Mouse (Mus musculus) naive thymus-derived CD4-positive, alpha-beta T cell, adult 5 months (primary cell): Measurements from ENCODE around the gene Ncoa6. TPM values are rescaled to one million over a fixed set of nuclear protein-coding genes. Genes with fewer than 3 reads are reported as not detected.

ENCODE experiments used
- polyA plus RNA-seq: library from polyadenylated mRNA; unstranded; fragments of 100-300 nt; shearing (Covaris generic); gene quantifications from one replicate; pipeline ENCODE4 v1.2.1, GENCODE M21; 2017

The Ncoa6 gene
- 34.7 TPM for polyA plus RNA-seq

GRCm38 (mm10) chr2:155473570-155474088 is at the start of gene Ncoa6:
TSS of gene Ncoa6 (minus strand) at chr2:155473894.

GRCm38 (mm10) chr2:155517455-155518423 is 44.0 kb upstream of the Ncoa6 start, which contains the start of the genes Acss2 and Ggt7:
TSS of gene Acss2 (plus strand) at chr2:155517948.
TSS of gene Ggt7 (minus strand) at chr2:155518237.

GRCm38 (mm10) chr2:155380261-155381059 is 93.2 kb downstream of the Ncoa6 start, which contains the start of gene Trp53inp2:
TSS of gene Trp53inp2 (plus strand) at chr2:155381059.

GRCm38 (mm10) chr2:155356971-155357591 is 116.6 kb downstream of the Ncoa6 start, which contains the start of gene Pigu:
TSS of gene Pigu (minus strand) at chr2:155357430.

Other genes with a start within 250 kb of the Ncoa6 start
- 166 TPM for gene Dynlrb1, start 237.4 kb downstream of the Ncoa6 start, polyA plus RNA-seq
- gene Map1lc3a, start 197.6 kb downstream of the Ncoa6 start, polyA plus RNA-seq = 87.8 TPM
- 24.6 TPM for gene Pigu, start 116.5 kb downstream of the Ncoa6 start, polyA plus RNA-seq
- gene Trp53inp2, start 92.8 kb downstream of the Ncoa6 start, polyA plus RNA-seq = 32.5 TPM
- 106 TPM for gene Acss2, start 44.1 kb upstream of the Ncoa6 start, polyA plus RNA-seq
- 4.5 TPM for gene Ggt7, start 44.3 kb upstream of the Ncoa6 start, polyA plus RNA-seq
- gene Gss, start 118.9 kb upstream of the Ncoa6 start, polyA plus RNA-seq = 15.8 TPM
- 0.22 TPM for gene Myh7b, start 137.3 kb upstream of the Ncoa6 start, polyA plus RNA-seq
- gene Trpc4ap, start 218.5 kb upstream of the Ncoa6 start, polyA plus RNA-seq = 241 TPM